Mouse (Mus musculus): ENCODE data around the gene Sct.

DNA sequence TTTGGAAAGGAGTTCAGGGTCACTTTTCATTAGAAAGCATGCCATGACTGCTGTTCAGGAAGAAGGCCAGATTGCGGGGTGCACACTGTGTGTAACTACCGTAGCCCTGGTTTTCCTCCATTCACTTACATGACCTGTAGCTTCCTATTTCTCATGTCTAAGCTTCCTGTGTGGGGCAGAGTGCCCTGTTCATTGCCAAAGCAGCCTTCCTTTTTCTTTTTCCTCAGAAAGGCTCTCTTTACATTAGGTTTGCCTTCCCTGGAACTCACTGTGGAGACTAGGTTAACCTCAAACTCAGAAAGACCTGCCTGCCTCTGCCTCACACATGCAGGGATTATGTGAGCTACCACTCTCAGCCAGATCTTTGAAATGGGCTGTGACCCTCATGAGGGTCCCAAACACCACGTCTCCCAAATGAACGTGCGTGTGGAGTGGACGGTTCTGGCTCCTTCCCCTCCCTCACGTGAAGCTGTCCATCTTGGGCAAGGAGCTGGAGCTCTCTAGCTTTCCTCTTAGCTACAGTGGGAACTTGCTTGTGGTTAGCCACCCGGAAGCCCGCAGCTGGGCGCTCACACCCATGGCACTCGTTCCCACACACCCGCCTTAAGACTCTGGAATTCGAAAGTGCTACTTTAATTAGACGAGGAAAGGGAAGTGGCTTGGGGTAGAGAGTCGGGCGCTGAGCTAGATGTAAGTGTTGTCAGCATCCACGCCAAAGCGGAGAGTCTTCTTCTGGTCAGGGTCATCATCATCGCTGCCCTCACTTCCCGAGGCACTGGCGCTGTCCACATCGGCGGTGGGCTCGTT lies 10.3 kb downstream of the Sct start:
- no peak for TF ChIP-seq CTCF (conservative IDR thresholded peaks at IDR 0.05 in 1 of 2, IDR thresholded peaks at IDR 0.05 in 1 of 2; ENCODE audit: low read depth in 2 of 2, low read length in 2 of 2)
- no peak for TF ChIP-seq POLR2A (IDR thresholded peaks at IDR 0.05; ENCODE audit: low read depth, low read length)
- no peak for TF ChIP-seq RCOR1 (conservative IDR thresholded peaks at IDR 0.05; ENCODE audit: low read depth, low read length)
- TF ChIP-seq JUN (IDR thresholded peaks at IDR 0.05; ENCODE audit: insufficient read depth, low read depth, low read length): no peak
- no peak for TF ChIP-seq MEF2A (IDR thresholded peaks at IDR 0.05; ENCODE audit: borderline replicate concordance, low read depth, low read length)
